Mouse (Mus musculus) stomach, postnatal 0 days (tissue): ENCODE data around the gene Haspin. TPM values are rescaled to one million over a fixed set of nuclear protein-coding genes. Genes with fewer than 3 reads are reported as not detected.
A peak's percentile ranks its signal among the peaks of the same experiment; 100 is the strongest.

Experiments
- ATAC-seq: fragments of 200-750 bp; cut with Nextera tagmentation; 2 replicates; pipeline ENCODE4 v1.8.0; 2017; ENCODE audit not compliant: low FRiP score, low TSS enrichment
- DNase-seq: peaks from one replicate; pipeline ENCODE4 v3.0.0-alpha.2; 2016; ENCODE audit warnings: low spot score
- H3K27ac ChIP-seq: fragments of 300-500 bp; sonication (generic); replicated peaks from 2 replicates; pipeline ENCODE4 v1.5.1; 2014; ENCODE audit warnings: mild to moderate bottlenecking, control low read depth
- H3K27me3 ChIP-seq: fragments of 300-500 bp; sonication (generic); 2 replicates; pipeline ENCODE4 v1.6.1; 2014; ENCODE audit warnings: low read length; ENCODE audit not compliant: control insufficient read depth, insufficient read depth
- H3K36me3 ChIP-seq: fragments of 300-500 bp; sonication (generic); 2 replicates; pipeline ENCODE4 v1.6.1; 2014; ENCODE audit warnings: low read length, mixed read lengths; ENCODE audit not compliant: control insufficient read depth, insufficient read depth
- H3K4me1 ChIP-seq: fragments of 300-500 bp; sonication (generic); replicated peaks from 2 replicates; pipeline ENCODE4 v1.6.1; 2014; ENCODE audit warnings: antibody characterized with exemption; ENCODE audit not compliant: control insufficient read depth, insufficient read depth
- H3K4me2 ChIP-seq: fragments of 300-500 bp; sonication (generic); replicated peaks from 2 replicates; pipeline ENCODE4 v1.6.1; 2014; ENCODE audit warnings: low read depth, mild to moderate bottlenecking, control low read depth, moderate library complexity
- H3K4me3 ChIP-seq: fragments of 300-500 bp; sonication (generic); 2 replicates; pipeline ENCODE4 v1.5.1; 2014; ENCODE audit warnings: low read depth, low read length, control low read depth
- H3K9ac ChIP-seq: fragments of 300-500 bp; sonication (generic); 2 replicates; pipeline ENCODE4 v1.6.1; 2014; ENCODE audit warnings: mild to moderate bottlenecking, low read length, control low read depth, mixed read lengths
- H3K9me3 ChIP-seq: fragments of 300-500 bp; sonication (generic); 2 replicates; pipeline ENCODE4 v1.6.1; 2016; ENCODE audit warnings: low read length; ENCODE audit not compliant: control insufficient read depth
- CTCF ChIP-seq: IDR thresholded peaks from 2 replicates; pipeline ENCODE4 v1.5.1; 2016; ENCODE audit warnings: antibody characterized with exemption, low read depth, mild to moderate bottlenecking, moderate library complexity
- EP300 ChIP-seq: optimal IDR thresholded peaks from 2 replicates; pipeline ENCODE3; 2016; ENCODE audit warnings: antibody characterized with exemption
- WGBS: fragments of 180-500 bp; shearing (Covaris S2); extraction: QIAGEN DNeasy Blood & Tissue Kit; methylation state at CpG from one replicate; pipeline ENCODE4 v1.1.7; 2014; 5-methylcytosine and 5-hydroxymethylcytosine counted together
- polyA plus RNA-seq: library from polyadenylated mRNA; unstranded; fragments of >200 nt; fragmentation: Nextera tagmentation; extraction: Ambion mirVana; gene quantifications from 2 replicates; pipeline ENCODE4 v1.2.1, GENCODE M21; 2015

Gene Haspin
- polyA plus RNA-seq, 1 experiment from 2014 or later, result 3.6 TPM

DNA sequence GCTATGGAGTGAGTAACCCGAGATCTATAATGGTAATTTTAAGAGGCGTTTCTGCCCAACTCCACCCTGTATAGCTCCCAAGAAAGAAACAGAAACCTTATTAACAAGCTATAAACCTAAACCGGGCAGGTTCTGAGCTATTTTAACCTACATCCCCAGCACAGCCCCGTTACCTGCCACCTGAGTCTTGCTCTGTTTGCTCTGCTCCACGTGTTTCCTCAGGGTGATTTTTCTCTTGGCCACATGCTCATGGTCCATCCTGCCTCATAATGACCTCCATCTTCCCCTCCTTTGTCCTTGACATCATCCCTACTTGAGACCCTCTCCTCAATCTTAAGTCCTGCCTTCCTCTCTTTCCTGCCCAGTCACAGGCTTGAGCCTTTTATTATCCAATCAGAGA lies 3.9 kb downstream of the Haspin start:
- H3K9me3 ChIP-seq, result no peaks in the 10 kb centered on the region
- no peaks in the 10 kb centered on the region for H3K4me1 ChIP-seq
- H3K4me3 ChIP-seq, result no peak overlapping the region
- H3K4me2 ChIP-seq, result no peak overlapping the region
- no peak overlapping the region for H3K27ac ChIP-seq
- no peak for ATAC-seq
- H3K27me3 ChIP-seq, result no peaks in the 10 kb centered on the region
- 85% methylated on average over 5 of the region's 5 CpGs for WGBS
- H3K9ac ChIP-seq, result no peak overlapping the region
- no peak for TF ChIP-seq EP300
- TF ChIP-seq CTCF, result no peak
- H3K36me3 ChIP-seq, result no peaks in the 10 kb centered on the region
- no peak for DNase-seq

DNA sequence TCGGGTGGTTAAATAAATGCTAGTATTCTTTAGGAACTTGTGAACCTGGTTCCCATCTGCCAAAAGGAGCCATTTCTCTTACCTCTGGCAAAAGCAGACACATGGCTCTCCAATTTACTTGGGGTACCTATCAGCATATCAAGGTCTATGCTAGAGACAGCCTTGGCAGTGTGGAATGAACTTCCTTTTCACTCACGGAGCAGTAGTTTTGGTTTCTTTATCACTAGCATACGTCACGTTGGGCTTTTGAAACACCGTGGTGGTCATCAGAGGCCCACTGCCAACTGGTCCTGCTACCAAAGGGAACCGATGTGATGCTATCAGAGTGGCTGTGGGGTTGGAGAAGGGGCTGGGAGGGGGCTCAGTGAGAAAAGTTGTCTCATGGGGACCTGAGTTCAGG lies 5.1 kb downstream of the Haspin start:
- Histone ChIP-seq H3K27ac (no peak overlapping the region), H3K9me3 (no peaks in the 10 kb centered on the region), H3K27me3 (no peaks in the 10 kb centered on the region), H3K9ac (no peak overlapping the region), H3K4me2 (no peak overlapping the region), H3K36me3 (no peaks in the 10 kb centered on the region), H3K4me1 (no peaks in the 10 kb centered on the region), H3K4me3 (no peak overlapping the region)
- DNase-seq (no peak), ATAC-seq (no peak)
- 95% methylated on average over 6 of the region's 6 CpGs for WGBS
- TF ChIP-seq EP300 (no peak), CTCF (no peak)

DNA sequence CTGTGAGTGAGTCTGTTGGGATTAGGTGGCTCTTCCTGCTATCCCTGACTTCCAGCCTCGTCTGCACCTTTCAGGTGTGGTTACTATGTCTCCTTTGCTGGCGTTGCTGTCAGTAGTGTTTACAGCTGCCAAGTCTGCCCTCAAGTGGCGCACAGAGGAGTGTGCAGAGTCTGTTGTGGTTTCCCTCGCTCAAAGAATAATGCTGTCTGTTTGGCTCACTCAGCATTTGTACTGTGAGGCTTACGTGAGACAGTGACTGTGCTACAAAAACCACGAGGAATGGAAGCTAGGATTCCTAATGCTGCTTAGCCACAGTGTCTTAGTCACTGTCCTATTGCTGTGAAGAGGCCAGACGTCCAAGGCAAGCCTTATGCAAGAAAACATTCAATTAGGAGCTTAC lies 7.1 kb downstream of the Haspin start:
- Histone ChIP-seq H3K4me2 (no peak overlapping the region), H3K27ac (no peak overlapping the region), H3K9me3 (no peaks in the 10 kb centered on the region), H3K4me3 (no peak overlapping the region), H3K4me1 (no peaks in the 10 kb centered on the region), H3K27me3 (no peaks in the 10 kb centered on the region), H3K9ac (no peak overlapping the region), H3K36me3 (no peaks in the 10 kb centered on the region)
- DNase-seq (peak; percentile 36), ATAC-seq (0 out of 2 replicates have a peak, but pooled peaks have one; percentile 38)
- WGBS, result 57% methylated on average over 7 of the region's 7 CpGs
- TF ChIP-seq EP300, result no peak
- TF ChIP-seq CTCF, result peak; percentile 67

DNA sequence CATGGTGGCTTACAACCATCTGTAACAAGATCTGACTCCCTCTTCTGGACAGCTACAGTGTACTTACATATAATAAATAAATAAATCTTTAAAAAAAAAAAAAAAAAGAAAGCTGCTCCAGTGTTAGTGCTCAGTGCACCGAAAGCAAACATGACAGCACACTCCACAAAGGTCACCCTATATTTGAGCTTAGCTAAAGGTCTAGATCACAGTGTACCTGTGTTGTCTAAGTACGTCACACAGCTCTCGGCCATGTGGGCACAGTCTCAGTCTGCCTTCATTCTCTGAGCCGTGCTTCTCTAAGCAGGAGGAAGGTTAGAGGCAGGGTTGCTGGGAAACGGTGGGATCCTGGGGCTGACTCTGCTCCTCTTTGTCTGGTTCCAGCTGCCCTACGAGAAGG lies 11.6 kb downstream of the Haspin start:
- Histone ChIP-seq H3K36me3 (no peaks in the 10 kb centered on the region), H3K27me3 (no peaks in the 10 kb centered on the region), H3K4me1 (no peaks in the 10 kb centered on the region), H3K27ac (no peak overlapping the region), H3K4me3 (no peak overlapping the region), H3K9ac (no peak overlapping the region), H3K4me2 (no peak overlapping the region), H3K9me3 (no peaks in the 10 kb centered on the region)
- 82% methylated on average over 6 of the region's 6 CpGs for WGBS
- no peak for ATAC-seq
- no peak for TF ChIP-seq EP300
- TF ChIP-seq CTCF, result no peak
- DNase-seq, result no peak

DNA sequence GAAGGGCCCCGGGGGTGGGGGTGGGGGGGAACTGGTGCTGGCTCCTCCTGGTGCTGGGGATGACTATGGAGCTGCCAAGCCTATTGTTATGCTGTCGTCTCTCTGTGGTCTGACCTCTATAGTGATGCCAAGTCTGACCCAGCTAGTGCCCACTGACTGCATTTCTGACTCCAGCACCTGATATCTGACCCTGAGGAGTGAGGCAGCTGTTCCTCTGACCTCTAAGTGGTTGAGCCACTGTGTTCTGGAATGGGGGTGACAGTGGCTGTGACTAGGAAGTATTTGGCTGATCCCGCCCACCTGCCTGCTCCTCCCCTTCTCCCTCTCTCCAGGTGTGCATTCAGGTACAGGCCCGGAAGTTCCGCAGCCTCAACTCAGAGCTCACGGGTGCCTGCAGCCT lies 26.7 kb downstream of the Haspin start:
- Histone ChIP-seq H3K27ac (no peak overlapping the region), H3K27me3 (no peaks in the 10 kb centered on the region), H3K4me1 (no peaks in the 10 kb centered on the region), H3K36me3 (no peaks in the 10 kb centered on the region), H3K9ac (no peak overlapping the region), H3K4me2 (no peak overlapping the region), H3K9me3 (no peaks in the 10 kb centered on the region), H3K4me3 (no peak overlapping the region)
- peak; percentile 22 for DNase-seq
- peak; percentile 30; the same call in 1 of the 2 replicates for ATAC-seq
- WGBS, result 66% methylated on average over 6 of the region's 6 CpGs
- TF ChIP-seq CTCF (no peak), EP300 (no peak)

DNA sequence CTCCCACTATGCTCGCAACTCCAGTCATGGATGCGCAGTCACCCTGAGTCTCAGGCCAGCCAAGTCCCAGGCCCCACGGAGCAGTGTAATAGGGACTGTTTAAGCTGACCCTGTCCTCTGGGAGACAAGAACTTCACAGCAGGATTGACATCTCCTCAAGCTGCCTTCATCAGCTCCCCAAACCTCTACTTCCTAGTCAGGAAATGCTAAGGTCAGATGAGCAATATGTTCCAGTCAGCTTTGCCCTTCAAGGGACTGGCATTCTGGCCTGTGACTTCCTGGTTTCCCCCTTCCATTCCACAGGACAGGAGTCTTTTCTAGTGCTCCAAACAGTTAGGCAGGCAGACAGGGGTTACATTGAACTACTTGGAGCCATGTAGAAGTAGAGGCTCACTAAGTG lies 28.2 kb downstream of the Haspin start:
- H3K36me3 ChIP-seq, result no peaks in the 10 kb centered on the region
- H3K4me3 ChIP-seq, result no peak overlapping the region
- ATAC-seq, result no peak
- no peak overlapping the region for H3K4me2 ChIP-seq
- no peaks in the 10 kb centered on the region for H3K9me3 ChIP-seq
- no peak overlapping the region for H3K9ac ChIP-seq
- no peak overlapping the region for H3K27ac ChIP-seq
- H3K4me1 ChIP-seq, result no peaks in the 10 kb centered on the region
- H3K27me3 ChIP-seq, result no peaks in the 10 kb centered on the region
- DNase-seq, result no peak
- WGBS, result 83% methylated on average over 3 of the region's 3 CpGs
- TF ChIP-seq CTCF, result no peak
- no peak for TF ChIP-seq EP300
